In the genomic region with DNA sequence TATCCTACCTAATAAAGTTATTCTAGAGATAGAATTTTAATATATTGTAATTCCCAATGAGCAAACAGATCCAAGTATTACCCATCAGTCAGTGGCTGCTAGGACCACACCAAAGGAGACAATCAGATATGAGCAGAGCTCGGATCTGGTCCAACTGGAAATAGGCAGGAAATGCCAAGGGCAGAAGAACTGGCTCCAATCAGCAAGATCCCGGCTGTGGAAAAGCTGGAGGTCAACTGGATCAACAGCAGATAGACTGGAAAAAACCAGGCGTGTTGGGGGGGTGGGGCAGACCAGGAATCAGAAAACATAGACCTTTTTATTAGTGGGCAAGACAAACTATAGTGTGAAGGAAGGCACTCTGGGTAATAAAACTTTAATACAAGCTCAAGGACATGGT, we compare ENCODE assay signal across 22 mouse cellular contexts.
DNase-seq lines count a peak whose midpoint lies in the region; ATAC-seq and TF ChIP-seq lines count a peak whose summit lies in the region.
"Had no signal": no experiment of that assay in that cellular context is flagged by ENCODE, and none has a peak within 500 bp of the region (broad histone marks: within the 10 kb centered on the region; RNA-seq: fewer than 3 reads in every experiment).

No protein-coding gene starts in this region.

- no peaks in the 10 kb centered on the region for H3K36me3 ChIP-seq in kidney, adult 2 months (ENCODE audit: control insufficient read depth, insufficient read depth, low read length)
- no peaks in the 10 kb centered on the region for H3K36me3 ChIP-seq in kidney, embryonic 16.5 days (ENCODE audit: insufficient read depth, low read length)
- H3K36me3 ChIP-seq in thymus, adult 2 months (ENCODE audit: control insufficient read depth, insufficient read depth, low read length) = 0 out of 2 replicates have a peak, but pooled peaks cover 6% of the 10 kb centered on the region
- H3K36me3 ChIP-seq: forebrain, embryonic 12.5 days; limb, embryonic 10.5 days; lung, embryonic 15.5 days; midbrain, embryonic 10.5 days; neural tube, embryonic 13.5 days had no signal

- ATAC-seq in kidney, embryonic 16.5 days (ENCODE audit: low FRiP score, low TSS enrichment) = no peak
- no peak for ATAC-seq in megakaryocyte progenitor cell, adult 5-6 weeks (replicated peaks; ENCODE audit: poor library complexity)
- ATAC-seq: hindbrain, embryonic 16.5 days; intestine, postnatal 0 days had no signal

- no peak overlapping the region for H3K4me3 ChIP-seq in kidney, adult 2 months (ENCODE audit: insufficient read depth, low read depth, low read length)
- no peak overlapping the region for H3K4me3 ChIP-seq in kidney, embryonic 16.5 days (ENCODE audit: low read length)
- no peak overlapping the region for H3K4me3 ChIP-seq in thymus, adult 2 months (ENCODE audit: control insufficient read depth, insufficient read depth, low read length)
- H3K4me3 ChIP-seq: forebrain, embryonic 12.5 days; limb, embryonic 10.5 days; lung, embryonic 15.5 days; midbrain, embryonic 10.5 days; neural tube, embryonic 13.5 days had no signal

- no peak overlapping the region for H3K9ac ChIP-seq in kidney, embryonic 16.5 days (replicated peaks; ENCODE audit: low read length)
- H3K9ac ChIP-seq: forebrain, embryonic 12.5 days; lung, embryonic 15.5 days; neural tube, embryonic 13.5 days had no signal

- TF ChIP-seq CTCF in kidney, adult 2 months (conservative IDR thresholded peaks at IDR 0.05; ENCODE audit: insufficient read depth, insufficient read length, low read depth, low read length) = no peak
- no peak for TF ChIP-seq CTCF in thymus, adult 2 months (IDR thresholded peaks at IDR 0.05; ENCODE audit: borderline replicate concordance, control insufficient read depth, extremely low read depth, insufficient read depth, low read length, poor library complexity)

- H3K27ac ChIP-seq in kidney, adult 2 months (ENCODE audit: insufficient read depth, low read depth, low read length) = no peak overlapping the region
- no peak overlapping the region for H3K27ac ChIP-seq in kidney, embryonic 16.5 days (ENCODE audit: low read length)
- no peak overlapping the region for H3K27ac ChIP-seq in thymus, adult 2 months (ENCODE audit: control insufficient read depth, insufficient read depth, low read length)
- H3K27ac ChIP-seq: forebrain, embryonic 12.5 days; limb, embryonic 10.5 days; lung, embryonic 15.5 days; midbrain, embryonic 10.5 days; neural tube, embryonic 13.5 days; stomach, postnatal 0 days had no signal

- no peaks in the 10 kb centered on the region for H3K27me3 ChIP-seq in kidney, adult 2 months (replicated peaks; ENCODE audit: control insufficient read depth, insufficient read depth, low read length)
- no peaks in the 10 kb centered on the region for H3K27me3 ChIP-seq in kidney, embryonic 16.5 days (ENCODE audit: insufficient read depth, low read length)
- H3K27me3 ChIP-seq in thymus, adult 2 months (ENCODE audit: control insufficient read depth, insufficient read depth, low read length) = no peaks in the 10 kb centered on the region
- H3K27me3 ChIP-seq: forebrain, embryonic 12.5 days; lung, embryonic 15.5 days; neural tube, embryonic 13.5 days had no signal

- no peak overlapping the region for H3K4me2 ChIP-seq in kidney, embryonic 16.5 days (replicated peaks; ENCODE audit: low read depth, low read length)
- H3K4me2 ChIP-seq: forebrain, embryonic 12.5 days; heart, embryonic 11.5 days; liver, embryonic 11.5 days; lung, embryonic 15.5 days; neural tube, embryonic 13.5 days had no signal

- H3K4me1 ChIP-seq in kidney, adult 2 months (ENCODE audit: control insufficient read depth, insufficient read depth, low read length) = no peaks in the 10 kb centered on the region
- no peaks in the 10 kb centered on the region for H3K4me1 ChIP-seq in kidney, embryonic 16.5 days (ENCODE audit: insufficient read depth, low read length)
- H3K4me1 ChIP-seq in thymus, adult 2 months (replicated peaks; ENCODE audit: control insufficient read depth, insufficient read depth, low read length) = no peaks in the 10 kb centered on the region
- H3K4me1 ChIP-seq: forebrain, embryonic 12.5 days; limb, embryonic 10.5 days; lung, embryonic 15.5 days; midbrain, embryonic 10.5 days; neural tube, embryonic 13.5 days had no signal

- TF ChIP-seq POLR2A in kidney, adult 2 months (IDR thresholded peaks at IDR 0.05; ENCODE audit: low read depth, low read length) = no peak
- TF ChIP-seq POLR2A in thymus, adult 2 months (IDR thresholded peaks at IDR 0.05; ENCODE audit: control insufficient read depth, extremely low read depth, insufficient read depth, low read length, poor library complexity) = no peak

- 30% methylated on average over 3 of the region's 3 CpGs for WGBS in kidney, adult 2 months
- 47% methylated on average over 3 of the region's 3 CpGs for WGBS in kidney, embryonic 16.5 days
- 97% methylated on average over 3 of the region's 3 CpGs for WGBS in thymus, adult 2 months

- DNase-seq in kidney, adult 2 months = peak; percentile 85
- DNase-seq in kidney, postnatal 10 days = peak; percentile 53
- peak; percentile 64 for DNase-seq in lung, postnatal 10 days
- no peak for DNase-seq in layer of hippocampus, postnatal 36 days
- no peak for DNase-seq in thymus, adult 2 months
- DNase-seq: cerebellum, adult 11 months; cerebellum, postnatal 25 days; heart, postnatal 36 days; right cerebral cortex, postnatal 14 days; thymus, postnatal 25 days had no signal

- H3K9me3 ChIP-seq in kidney, embryonic 16.5 days (ENCODE audit: low read length) = no peaks in the 10 kb centered on the region
- H3K9me3 ChIP-seq: forebrain, embryonic 12.5 days; limb, embryonic 10.5 days; lung, embryonic 15.5 days; midbrain, embryonic 10.5 days; neural tube, embryonic 13.5 days had no signal

Comparison
In these comparisons a context has a peak if more than half of its experiments do, and no peak if none do; other contexts are left out.
1. DNase-seq: peak in kidney, adult 2 months (single experiment), kidney, postnatal 10 days (single experiment) and lung, postnatal 10 days (single experiment); none in layer of hippocampus, postnatal 36 days (0 of 2) and thymus, adult 2 months (single experiment).